Mouse (Mus musculus) kidney, adult 2 months (tissue): ENCODE measurements at regions not wholly inside any gene's neighbourhood (a gene's known extent, or its start where the extent isn't known, plus 50 kb on each side); places are given as distances from the start of the nearest gene placed in this dataset.

ENCODE experiments used
- CTCF ChIP-seq: fragments of 200-500 bp; conservative IDR thresholded peaks from 2 replicates; pipeline ENCODE4 v1.5.1; 2011; ENCODE audit warnings: low read depth, mild to moderate bottlenecking, control low read depth, low read length, moderate library complexity, mixed read lengths; ENCODE audit not compliant: insufficient read depth, insufficient read length
- POLR2A ChIP-seq: fragments of 200-500 bp; IDR thresholded peaks from one replicate; pipeline ENCODE4 v1.6.1; 2011; ENCODE audit warnings: low read depth, low read length, control low read depth

GRCm38 (mm10) chr7:88187555-88187954 lies 90.3 kb upstream of the Ctsc start:
- TF ChIP-seq CTCF = no peak
- TF ChIP-seq POLR2A = no peak
